Mouse (Mus musculus) lung, postnatal 4 days (tissue): ENCODE results near the gene Rai1.

Experiments used
- DNase-seq, 2 experiments: peaks; one replicate each; pipeline ENCODE4 v3.0.0; 2021

Rai1 gene

GRCm38 (mm10) chr11:60168780-60169179 lies 64.0 kb downstream of the Rai1 start:
- DNase-seq = no peak

GRCm38 (mm10) chr11:60172074-60172473 lies 67.3 kb downstream of the Rai1 start:
- DNase-seq = no peak

- DNase-seq = no peak
Observed at GRCm38 (mm10) chr11:60173606-60174184, 68.9 kb downstream of the Rai1 start.

- peak; percentile 74 to 84 for DNase-seq
Observed at GRCm38 (mm10) chr11:60175371-60176181, 70.8 kb downstream of the Rai1 start.

GRCm38 (mm10) chr11:60176182-60176974 lies 71.6 kb downstream of the Rai1 start:
- peak; percentile 73 to 80 for DNase-seq

GRCm38 (mm10) chr11:60176975-60177657 lies 72.3 kb downstream of the Rai1 start:
- peak; percentile 55 to 64 for DNase-seq

- no peak for DNase-seq
Observed at GRCm38 (mm10) chr11:60178005-60178404, 73.2 kb downstream of the Rai1 start.

- DNase-seq = peak; percentile 61 to 77
Observed at GRCm38 (mm10) chr11:60178506-60178905, 73.7 kb downstream of the Rai1 start.

- no peak for DNase-seq
Observed at GRCm38 (mm10) chr11:60182116-60182670, 77.4 kb downstream of the Rai1 start.

GRCm38 (mm10) chr11:60182741-60183140 lies 77.9 kb downstream of the Rai1 start:
- DNase-seq = no peak

GRCm38 (mm10) chr11:60184346-60185325 lies 79.8 kb downstream of the Rai1 start:
- peak in 1 of 2 experiments; percentile 20 for DNase-seq

GRCm38 (mm10) chr11:60185396-60186231 lies 80.8 kb downstream of the Rai1 start:
- peak; percentile 62 to 63 for DNase-seq

- DNase-seq = no peak
Observed at GRCm38 (mm10) chr11:60187070-60187469, 82.3 kb downstream of the Rai1 start.

GRCm38 (mm10) chr11:60188275-60188853 lies 83.6 kb downstream of the Rai1 start:
- peak in 1 of 2 experiments; percentile 21 for DNase-seq

GRCm38 (mm10) chr11:60189501-60190040 lies 84.8 kb downstream of the Rai1 start:
- DNase-seq = peak in 1 of 2 experiments; percentile 58

GRCm38 (mm10) chr11:60190055-60190641 lies 85.3 kb downstream of the Rai1 start:
- DNase-seq = peak; percentile 50 to 63

- no peak for DNase-seq
Observed at GRCm38 (mm10) chr11:60192534-60192933, 87.7 kb downstream of the Rai1 start.

- DNase-seq = no peak
Observed at GRCm38 (mm10) chr11:60193556-60193955, 88.7 kb downstream of the Rai1 start.

- DNase-seq = no peak
Observed at GRCm38 (mm10) chr11:60195108-60195507, 90.3 kb downstream of the Rai1 start.
